In genomic region chr1:32639118-32639517, GRCm38 (mm10) we compare ENCODE assay signal across 26 mouse cellular contexts.
DNase-seq lines count a peak whose midpoint lies in the region; TF ChIP-seq lines count a peak whose summit lies in the region.
"Had no signal": no experiment of that assay in that cellular context is flagged by ENCODE, and none has a peak within 500 bp of the region (broad histone marks: within the 10 kb centered on the region; RNA-seq: fewer than 3 reads in every experiment).

No protein-coding gene starts in this region.

- peak; percentile 30 to 47 for DNase-seq in frontal cortex, postnatal 36 days (ENCODE audit: low spot score in 2 of 2)
- DNase-seq in frontal cortex, postnatal 25 days (ENCODE audit: low spot score in 2 of 2) = no peak
- peak in 1 of 2 experiments; percentile 18 for DNase-seq in left cerebral cortex, adult 2 months (ENCODE audit: extremely low spot score in 1 of 2, low spot score in 2 of 2)
- no peak for DNase-seq in left cerebral cortex, postnatal 10 days (ENCODE audit: extremely low spot score in 1 of 2, low spot score in 2 of 2)
- DNase-seq in right cerebral cortex, adult 2 months (ENCODE audit: low spot score in 2 of 2) = peak; percentile 43 to 45
- DNase-seq in right cerebral cortex, postnatal 25 days = no peak
- DNase-seq: adrenal gland, postnatal 10 days; adrenal gland, postnatal 36 days; B cell, adult 2 months; cerebellum, adult 11 months; cerebellum, adult 2 months; cerebellum, adult 9-11 months; cerebellum, postnatal 25 days; gastrocnemius, postnatal 10 days; gastrocnemius, postnatal 36 days; heart, postnatal 10 days; heart, postnatal 36 days had no signal

- intact Hi-C loops in left cerebral cortex, adult 2 months (cut with DNase I) = loop anchor here (10.0 kb wide), 1 partner anchor 1006 kb away; no protein-coding TSS in a partner anchor
- intact Hi-C loops in left cerebral cortex, postnatal 10 days (cut with DNase I) = no loop called here

- H3K4me3 ChIP-seq in left cerebral cortex, adult 2 months = no peak overlapping the region
- H3K4me3 ChIP-seq: embryonic facial prominence, embryonic 13.5 days; erythroblast, embryonic 14.5 days; forebrain, embryonic 12.5 days; forebrain, embryonic 15.5 days; heart, embryonic 12.5 days; heart, embryonic 15.5 days; hindbrain, embryonic 10.5 days; hindbrain, embryonic 13.5 days; intestine, embryonic 15.5 days had no signal

- no peak for TF ChIP-seq CTCF in left cerebral cortex, adult 2 months (IDR thresholded peaks at IDR 0.05)

- peak overlapping the region; percentile 64 for H3K27ac ChIP-seq in left cerebral cortex, adult 2 months
- H3K27ac ChIP-seq: embryonic facial prominence, embryonic 13.5 days; forebrain, embryonic 12.5 days; forebrain, embryonic 15.5 days; heart, embryonic 15.5 days; hindbrain, embryonic 10.5 days; hindbrain, embryonic 13.5 days; intestine, embryonic 15.5 days had no signal

Comparison
In these comparisons a context has a peak if more than half of its experiments do, and no peak if none do; other contexts are left out.
1. DNase-seq: peak in frontal cortex, postnatal 36 days (2 of 2) and right cerebral cortex, adult 2 months (2 of 2); none in frontal cortex, postnatal 25 days (0 of 2), left cerebral cortex, postnatal 10 days (0 of 2) and right cerebral cortex, postnatal 25 days (single experiment).